ENCODE assay signal across 7 mouse cellular contexts in genomic region chr19:36082606-36083261, GRCm38 (mm10). TPM values are rescaled to one million over a fixed set of nuclear protein-coding genes. Genes with fewer than 3 reads are reported as not detected.
DNase-seq lines count a peak whose midpoint lies in the region; ATAC-seq and TF ChIP-seq lines count a peak whose summit lies in the region.

No protein-coding gene starts in this region.

- peaks cover 11% of the 10 kb centered on the region for H3K4me1 ChIP-seq in E14TG2a.4 (replicated peaks; ENCODE audit: low read depth, low read length)
- 0 out of 2 replicates have a peak, but pooled peaks cover 4% of the 10 kb centered on the region for H3K4me1 ChIP-seq in intestine, postnatal 0 days (replicated peaks; ENCODE audit: control insufficient read depth, insufficient read depth, low read length)
- H3K4me1 ChIP-seq in liver, embryonic 14.5 days (replicated peaks; ENCODE audit: control insufficient read depth in 2 of 2, insufficient read depth in 2 of 2, low read length in 1 of 2) = peaks cover 6 to 7% of the 10 kb centered on the region in 2 experiments
- H3K4me1 ChIP-seq in neural tube, embryonic 11.5 days (ENCODE audit: control insufficient read depth, insufficient read depth, low read length) = peaks cover 5% of the 10 kb centered on the region

- H3K27me3 ChIP-seq in E14TG2a.4 (ENCODE audit: insufficient read depth, low read length) = peaks cover 10% of the 10 kb centered on the region; the same call in 1 of the 2 replicates
- no peaks in the 10 kb centered on the region for H3K27me3 ChIP-seq in intestine, postnatal 0 days (replicated peaks; ENCODE audit: control insufficient read depth, insufficient read depth, low read length)
- no peaks in the 10 kb centered on the region for H3K27me3 ChIP-seq in liver, embryonic 14.5 days (ENCODE audit: control insufficient read depth, insufficient read depth, low read length)
- no peaks in the 10 kb centered on the region for H3K27me3 ChIP-seq in neural tube, embryonic 11.5 days (ENCODE audit: control insufficient read depth, insufficient read depth, low read length)

- DNase-seq in A20 (ENCODE audit: low read depth, low spot score) = peak; percentile 75
- DNase-seq in cerebellum, adult 9-10 months = peak; percentile 73
- DNase-seq in gonadal fat pad, adult 2 months (ENCODE audit: low read depth) = peak; percentile 13
- DNase-seq in liver, embryonic 14.5 days (ENCODE audit: low read depth in 3 of 3, low spot score in 3 of 3) = peak; percentile 44 to 58 (median 51)
- peak; percentile 56 for DNase-seq in neural tube, embryonic 11.5 days (ENCODE audit: low spot score)

- peak overlapping the region; percentile 99; the same call in 1 of the 2 replicates for H3K4me3 ChIP-seq in E14TG2a.4 (replicated peaks; ENCODE audit: low read length)
- H3K4me3 ChIP-seq in intestine, postnatal 0 days (ENCODE audit: low read depth, low read length) = peak overlapping the region; percentile 86
- peak overlapping the region; percentile 92 to 99; a peak in 3 of 4 replicates for H3K4me3 ChIP-seq in liver, embryonic 14.5 days (ENCODE audit: insufficient read depth in 1 of 2, low read depth in 2 of 2, low read length in 2 of 2)
- peak overlapping the region; percentile 56 for H3K4me3 ChIP-seq in neural tube, embryonic 11.5 days (ENCODE audit: low read depth, low read length)

- H3K27ac ChIP-seq in intestine, postnatal 0 days (ENCODE audit: low read depth, low read length) = no peak overlapping the region
- H3K27ac ChIP-seq in liver, embryonic 14.5 days = peak overlapping the region; percentile 49; the same call in 1 of the 2 replicates
- H3K27ac ChIP-seq in neural tube, embryonic 11.5 days (ENCODE audit: low read depth, low read length) = no peak overlapping the region

- no peak overlapping the region for H3K9ac ChIP-seq in intestine, postnatal 0 days (ENCODE audit: low read depth, low read length)
- no peak overlapping the region; the same call in 1 of the 2 replicates for H3K9ac ChIP-seq in liver, embryonic 14.5 days (replicated peaks)
- H3K9ac ChIP-seq in neural tube, embryonic 11.5 days (ENCODE audit: low read length) = peak overlapping the region; percentile 46

- peak; percentile 62 for TF ChIP-seq CTCF in E14TG2a.4 (conservative IDR thresholded peaks at IDR 0.05; ENCODE audit: low read length)
- TF ChIP-seq CTCF in intestine, postnatal 0 days (IDR thresholded peaks at IDR 0.05; ENCODE audit: low read depth) = peak; percentile 85
- peak; percentile 72 for TF ChIP-seq CTCF in liver, embryonic 14.5 days (IDR thresholded peaks at IDR 0.05; ENCODE audit: low read depth)

- H3K4me2 ChIP-seq in intestine, postnatal 0 days (replicated peaks; ENCODE audit: low read depth) = peak overlapping the region; percentile 81
- peak overlapping the region; percentile 83 for H3K4me2 ChIP-seq in liver, embryonic 14.5 days (ENCODE audit: low read depth)
- H3K4me2 ChIP-seq in neural tube, embryonic 11.5 days (ENCODE audit: low read depth) = peak overlapping the region; percentile 63

- no peaks in the 10 kb centered on the region for H3K9me3 ChIP-seq in E14TG2a.4 (ENCODE audit: low read length)
- H3K9me3 ChIP-seq in intestine, postnatal 0 days (ENCODE audit: control insufficient read depth) = no peaks in the 10 kb centered on the region
- H3K9me3 ChIP-seq in liver, embryonic 14.5 days (ENCODE audit: control insufficient read depth, low read length) = no peaks in the 10 kb centered on the region
- H3K9me3 ChIP-seq in neural tube, embryonic 11.5 days (ENCODE audit: control insufficient read depth, low read length) = no peaks in the 10 kb centered on the region

- WGBS in intestine, postnatal 0 days = 50% methylated on average over 7 of the region's 7 CpGs
- 40% methylated on average over 7 of the region's 7 CpGs for WGBS in liver, embryonic 14.5 days (ENCODE audit: insufficient replicate concordance)
- 48% methylated on average over 7 of the region's 7 CpGs for WGBS in neural tube, embryonic 11.5 days

- peak; percentile 63 for ATAC-seq in intestine, postnatal 0 days
- ATAC-seq in liver, embryonic 14.5 days (ENCODE audit: insufficient read depth) = peak; percentile 58; the same call in 1 of the 2 replicates
- ATAC-seq in neural tube, embryonic 11.5 days (ENCODE audit: insufficient read depth, low FRiP score, low TSS enrichment) = peak; percentile 83

- no peak for TF ChIP-seq EP300 in liver, embryonic 14.5 days (IDR thresholded peaks at IDR 0.05; ENCODE audit: low read depth)

- peaks cover 8% of the 10 kb centered on the region for H3K36me3 ChIP-seq in E14TG2a.4 (ENCODE audit: insufficient read depth, low read length)
- H3K36me3 ChIP-seq in intestine, postnatal 0 days (ENCODE audit: control insufficient read depth, insufficient read depth) = no peaks in the 10 kb centered on the region
- no peaks in the 10 kb centered on the region; the same call in 1 of the 2 replicates for H3K36me3 ChIP-seq in liver, embryonic 14.5 days (replicated peaks; ENCODE audit: control insufficient read depth, insufficient read depth, low read depth)
- no peaks in the 10 kb centered on the region for H3K36me3 ChIP-seq in neural tube, embryonic 11.5 days (ENCODE audit: control insufficient read depth, insufficient read depth, low read length)

RNA-seq across cellular contexts. Expression of gene Rpp30, which starts 0.8 kb away (rescaled TPM):
- polyA plus RNA-seq in gonadal fat pad, adult 2 months (2012; rRNA removed) = 3.5 and 3.7 TPM in 2 replicates
- polyA plus RNA-seq in intestine, postnatal 0 days (2015; fragmentation: Nextera tagmentation; extraction: Ambion mirVana) = 31.5 and 32.5 TPM in 2 replicates
- 8.9 and 16.2 TPM in 2 replicates for polyA plus RNA-seq in liver, embryonic 14.5 days (2012; rRNA removed)
- 46.0 and 49.7 TPM in 2 replicates for polyA plus RNA-seq in liver, embryonic 14.5 days (2014; fragmentation: Nextera tagmentation; extraction: Ambion mirVana)
- polyA plus RNA-seq in neural tube, embryonic 11.5 days (2014; fragmentation: Nextera tagmentation; extraction: Ambion mirVana) = 97.6 and 102 TPM in 2 replicates

RNA-seq across cellular contexts. Expression of gene Htr7, which starts 25.4 kb away (rescaled TPM):
- polyA plus RNA-seq in gonadal fat pad, adult 2 months (2012; rRNA removed) = 0.30 and 0.36 TPM in 2 replicates
- 0.17 TPM in 1 of 2 replicates, not detected in the other for polyA plus RNA-seq in intestine, postnatal 0 days (2015; fragmentation: Nextera tagmentation; extraction: Ambion mirVana)
- 0.01 TPM in 1 of 2 replicates, not detected in the other for polyA plus RNA-seq in liver, embryonic 14.5 days (2012; rRNA removed)
- not detected in 2 replicates for polyA plus RNA-seq in liver, embryonic 14.5 days (2014; fragmentation: Nextera tagmentation; extraction: Ambion mirVana)
- 0.45 and 0.87 TPM in 2 replicates for polyA plus RNA-seq in neural tube, embryonic 11.5 days (2014; fragmentation: Nextera tagmentation; extraction: Ambion mirVana)

RNA-seq across cellular contexts. Expression of gene Ankrd1, which starts 37.2 kb away (rescaled TPM):
- 0.10 and 0.11 TPM in 2 replicates for polyA plus RNA-seq in gonadal fat pad, adult 2 months (2012; rRNA removed)
- 0.18 and 0.52 TPM in 2 replicates for polyA plus RNA-seq in intestine, postnatal 0 days (2015; fragmentation: Nextera tagmentation; extraction: Ambion mirVana)
- polyA plus RNA-seq in liver, embryonic 14.5 days (2012; rRNA removed) = 0.08 and 0.10 TPM in 2 replicates
- polyA plus RNA-seq in liver, embryonic 14.5 days (2014; fragmentation: Nextera tagmentation; extraction: Ambion mirVana) = 0.06 TPM in 1 of 2 replicates, not detected in the other
- polyA plus RNA-seq in neural tube, embryonic 11.5 days (2014; fragmentation: Nextera tagmentation; extraction: Ambion mirVana) = 0.54 and 1.5 TPM in 2 replicates

Comparison
In these comparisons a context has a peak if more than half of its experiments do, and no peak if none do; other contexts are left out.
1. DNase-seq: peak in every context shown above with its lines; median percentile 75 in A20; 73 in cerebellum, adult 9-10 months; 56 in neural tube, embryonic 11.5 days; 51 in liver, embryonic 14.5 days; 13 in gonadal fat pad, adult 2 months.